Mouse (Mus musculus): ENCODE measurements at regions not wholly inside any gene's neighbourhood (a gene's known extent, or its start where the extent isn't known, plus 50 kb on each side); places are given as distances from the start of the nearest gene placed in this dataset.

GRCm38 (mm10) chr16:97292484-97293048 lies 64.0 kb upstream of the Bace2 start:
- intact Hi-C loops (cut with DNase I) = loop anchor here (5.0 kb wide), 2 partner anchors 395 to 440 kb away; no protein-coding TSS in a partner anchor
- DNase-seq (ENCODE audit: low spot score in 2 of 2) = no peak

- DNase-seq (ENCODE audit: low spot score in 2 of 2) = peak; percentile 75 to 87
- intact Hi-C loops (cut with DNase I) = loop anchor here (5.0 kb wide), 2 partner anchors 396 to 441 kb away; no protein-coding TSS in a partner anchor
These were observed 63.3 kb upstream of the Bace2 start for GRCm38 (mm10) chr16:97293273-97293672.

GRCm38 (mm10) chr16:97297140-97297539 lies 59.4 kb upstream of the Bace2 start:
- intact Hi-C loops (cut with DNase I) = loop anchor here (5.0 kb wide), 1 partner anchor 610 kb away; no protein-coding TSS in a partner anchor
- peak; percentile 14 for DNase-seq (ENCODE audit: low spot score in 2 of 2)

- intact Hi-C loops (cut with DNase I) = no loop called here
- peak in 1 of 2 experiments; percentile 31 for DNase-seq (ENCODE audit: low spot score in 2 of 2)
These were observed 52.3 kb upstream of the Bace2 start for GRCm38 (mm10) chr16:97304156-97304735.

Measured in left cerebral cortex, postnatal 25 days (tissue).